Mouse (Mus musculus) adipocyte (in vitro differentiated cells): ENCODE results near the gene Tcstv1.
"Not testable (repeated sequence)": the region's sequence is repeated elsewhere in the genome, so short reads cannot be mapped to it uniquely, and the experiment has no call there.

ENCODE experiments used
- DNase-seq: peaks from one replicate; pipeline ENCODE4 v3.0.0-alpha.2; 2016; ENCODE audit warnings: low spot score

The Tcstv1 gene

DNA sequence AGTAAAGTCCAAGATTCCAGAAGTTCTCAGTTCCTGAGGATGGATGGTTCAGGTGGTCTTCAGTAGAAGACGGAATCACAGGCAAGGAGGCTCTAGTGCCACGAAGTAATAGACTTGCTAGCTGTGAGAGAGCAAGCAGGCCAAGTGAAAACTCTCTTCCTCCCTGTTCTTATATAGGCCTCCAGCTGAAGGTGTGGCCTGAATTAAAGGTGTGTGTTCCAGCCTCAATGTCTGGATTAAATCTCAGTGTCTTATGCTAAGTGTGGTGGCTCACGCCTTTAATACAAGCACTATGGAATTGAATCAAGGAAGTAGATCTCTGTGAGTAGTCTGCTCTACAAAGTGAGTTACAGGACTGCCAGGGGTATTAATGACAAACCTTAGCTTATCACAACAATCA, at the start of gene Tcstv1:
Tcstv1 (minus strand) TSS at position 101 of the 400 bp plus-strand sequence.
- not testable (repeated sequence) for DNase-seq

DNA sequence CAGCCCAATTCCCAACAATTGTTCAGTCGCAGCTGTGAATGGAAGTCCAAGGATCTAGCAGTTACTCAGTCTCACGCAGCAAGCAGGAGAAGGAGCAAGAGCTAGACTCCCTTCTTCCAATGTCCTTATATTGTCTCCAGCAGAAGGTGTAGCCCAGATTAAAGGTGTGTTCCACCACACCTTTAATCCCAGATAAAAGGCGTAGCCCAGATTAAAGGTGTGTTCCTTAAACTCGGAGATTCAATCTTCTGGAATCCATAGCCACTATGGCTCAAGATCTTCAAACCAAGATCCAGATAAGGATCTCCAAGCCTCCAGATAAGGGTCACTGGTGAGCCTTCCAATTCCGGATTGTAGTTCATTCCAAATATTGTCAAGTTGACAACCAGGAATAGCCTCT, 34.6 kb upstream of the Tcstv1 start, which contains the start of gene Gm21761:
Gm21761 (minus strand) TSS at position 101 of the 400 bp plus-strand sequence.
- not testable (repeated sequence) for DNase-seq

DNA sequence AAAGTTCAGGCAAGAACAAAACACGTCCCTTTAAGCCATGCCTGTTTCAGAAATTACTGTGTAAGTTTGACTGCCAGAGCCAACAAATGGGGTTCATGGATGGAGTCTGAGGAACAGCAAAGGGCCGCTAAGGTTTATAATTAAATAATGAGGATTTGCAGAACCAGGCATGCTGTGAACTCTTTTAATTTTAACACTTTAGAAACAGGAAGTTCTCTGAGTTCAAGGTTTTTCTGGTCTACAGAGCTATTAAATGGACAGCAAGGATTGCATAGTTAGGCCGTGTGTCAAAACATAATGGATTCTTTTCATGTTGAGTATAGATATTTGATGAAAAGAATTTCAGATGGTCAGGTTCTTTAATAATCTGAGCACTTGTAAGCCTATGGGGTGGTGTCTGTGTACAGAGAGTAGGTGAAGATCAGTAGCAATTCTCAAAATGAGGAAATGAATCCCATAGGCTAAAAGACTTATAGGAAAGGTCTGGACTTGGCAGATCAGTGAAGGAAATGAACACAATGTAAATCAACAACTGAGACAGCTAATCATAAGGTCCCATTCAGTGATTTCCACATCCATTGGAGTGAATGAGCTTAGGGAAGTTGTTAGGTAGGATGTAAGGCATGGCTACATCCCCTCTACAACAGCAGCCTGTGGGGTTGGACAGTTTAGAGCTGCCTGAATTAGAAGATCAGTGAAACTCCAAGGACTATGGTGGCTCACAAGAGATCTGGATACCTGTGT, 30.2 kb upstream of the Tcstv1 start:
- not testable (repeated sequence) for DNase-seq

DNA sequence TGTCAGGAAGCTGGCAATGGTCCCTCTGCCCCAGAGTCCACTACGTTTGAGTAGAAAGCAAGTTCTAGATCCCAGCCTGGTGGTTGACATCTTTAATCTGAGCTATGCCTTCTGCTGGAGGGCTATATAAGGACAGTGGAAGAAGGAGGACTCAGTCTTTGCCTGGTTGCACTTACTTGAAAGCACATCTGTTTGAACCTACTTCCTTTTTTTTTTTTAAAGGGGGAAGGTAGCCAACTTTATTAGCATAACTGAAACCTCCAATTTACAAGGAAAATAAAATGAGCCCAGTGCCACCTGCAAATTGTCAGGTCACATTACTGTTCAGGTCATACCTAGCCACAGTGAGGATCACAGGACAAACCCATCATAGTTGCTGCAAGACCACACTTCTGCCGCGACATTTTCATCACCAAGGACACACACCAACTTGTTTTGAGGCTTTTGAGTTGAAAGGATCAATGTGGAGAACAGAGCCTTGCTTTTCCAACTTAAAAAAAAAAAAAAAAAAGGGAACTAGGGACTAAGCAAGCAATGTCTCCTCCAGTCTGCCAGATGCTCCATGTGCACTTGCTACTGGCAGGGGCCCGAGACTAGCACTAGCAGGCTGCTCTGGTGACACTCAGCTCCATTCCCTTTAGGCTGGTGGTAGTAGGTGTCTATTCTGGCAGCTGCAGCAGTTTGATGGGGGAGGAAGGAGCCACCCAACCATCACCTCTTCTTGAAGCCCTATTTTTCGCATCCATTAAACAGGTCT, 22.6 kb upstream of the Tcstv1 start:
- not testable (repeated sequence) for DNase-seq

DNA sequence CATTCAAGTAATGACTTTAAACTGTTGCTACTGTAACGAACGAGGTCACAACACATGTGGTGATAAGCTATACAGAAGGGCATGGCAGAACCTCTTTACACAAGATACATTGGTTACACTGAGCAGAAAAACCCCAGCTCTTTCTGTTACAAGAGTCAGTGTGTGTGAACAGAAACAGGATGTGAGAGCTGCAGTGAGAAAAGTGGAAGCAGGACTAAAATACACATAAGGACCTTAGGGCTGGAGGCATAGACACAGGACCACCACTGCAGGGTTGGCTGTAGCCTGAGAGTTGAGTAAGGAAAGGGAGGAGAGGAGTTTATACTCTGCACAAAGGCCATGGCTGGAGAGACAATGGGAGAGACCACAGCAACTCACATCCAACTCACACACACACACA, 21.9 kb upstream of the Tcstv1 start:
- not testable (repeated sequence) for DNase-seq

DNA sequence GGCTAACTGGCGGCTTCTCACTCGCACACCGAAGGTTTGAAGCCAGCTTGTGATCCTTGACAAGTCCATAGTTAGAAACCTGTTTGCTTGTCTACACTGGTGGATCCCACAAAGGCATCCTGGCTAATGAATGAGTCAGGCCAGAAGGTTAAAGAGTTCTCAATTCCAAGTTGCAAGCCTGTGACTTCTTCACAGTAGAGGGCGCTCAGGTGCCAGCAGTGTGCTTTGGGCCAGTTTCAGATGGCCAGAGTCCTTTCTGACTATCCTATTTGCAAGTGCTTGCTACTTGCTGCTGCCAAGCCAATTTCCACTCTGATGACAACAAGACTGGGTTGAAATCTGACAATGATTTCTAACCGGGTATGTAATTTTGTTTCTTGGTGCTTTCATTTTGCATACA, 4.0 kb upstream of the Tcstv1 start:
- not testable (repeated sequence) for DNase-seq

DNA sequence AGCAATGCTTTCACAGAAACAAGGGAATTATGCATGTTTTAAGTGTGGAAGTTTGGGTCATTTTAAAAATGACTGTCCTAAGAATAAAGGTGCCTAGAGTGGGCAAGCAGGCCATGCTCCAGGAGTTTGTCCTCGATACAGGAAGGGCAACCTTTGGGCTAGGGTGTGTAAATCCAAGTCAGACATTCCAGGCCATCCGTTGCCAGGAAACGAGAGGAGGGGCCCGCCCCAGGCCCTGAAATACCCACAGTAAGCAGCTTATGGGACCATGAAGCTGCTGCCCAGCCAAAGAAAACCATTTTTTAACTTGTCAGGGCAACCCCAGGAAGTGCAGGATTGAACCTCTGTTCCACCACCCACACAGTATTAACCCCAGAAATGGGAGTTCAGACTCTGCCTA, 7.7 kb downstream of the Tcstv1 start:
- not testable (repeated sequence) for DNase-seq

DNA sequence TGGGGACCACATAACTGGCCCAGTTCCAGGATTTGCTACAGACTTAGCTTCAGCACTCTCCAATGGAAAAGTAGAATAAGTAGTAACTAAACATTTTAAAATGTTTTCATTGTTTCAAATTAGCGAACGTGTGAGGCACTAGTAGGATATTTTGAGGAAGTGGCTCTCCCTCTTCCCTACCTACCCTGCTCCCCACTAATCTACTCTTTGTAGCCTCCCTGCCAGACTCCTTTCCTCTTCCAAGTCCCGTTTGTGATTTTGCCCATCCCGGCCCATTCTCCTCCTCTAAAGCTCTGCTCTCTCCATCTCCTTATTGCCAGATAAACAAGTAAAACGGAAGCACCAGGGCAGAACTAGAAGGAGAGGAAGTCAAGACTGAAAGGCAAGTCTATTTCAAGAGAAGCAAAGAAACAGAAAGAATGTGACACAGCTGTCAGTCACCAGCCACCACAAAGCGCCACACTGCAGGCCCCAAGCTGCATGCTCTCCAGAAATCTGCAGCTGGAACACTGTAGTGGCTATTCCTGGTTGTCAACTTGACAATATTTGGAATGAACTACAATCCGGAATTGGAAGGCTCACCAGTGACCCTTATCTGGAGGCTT, 30.1 kb downstream of the Tcstv1 start:
- not testable (repeated sequence) for DNase-seq

DNA sequence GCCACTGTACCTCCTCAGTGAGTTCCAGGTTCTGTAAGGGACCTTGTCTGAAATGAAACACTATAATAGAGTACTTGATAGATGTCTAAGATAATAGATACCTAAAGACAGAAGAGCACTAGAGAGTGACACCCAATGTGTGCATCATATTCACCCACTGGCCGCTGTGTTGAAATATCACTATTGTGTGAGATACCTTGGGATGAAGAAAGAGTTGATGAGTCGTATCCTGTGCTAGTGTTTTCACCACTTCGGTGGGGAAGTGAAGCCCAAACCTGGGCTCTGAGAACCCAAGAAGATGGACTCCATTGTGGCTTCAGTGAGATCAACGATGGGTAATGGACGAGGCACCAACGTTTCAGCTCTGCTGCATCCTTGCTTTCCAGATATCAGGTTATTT, 32.2 kb downstream of the Tcstv1 start:
- DNase-seq, result not testable (repeated sequence)
